Mouse (Mus musculus) hindbrain, embryonic 14.5 days (tissue): ENCODE results near the gene Cd53. TPM values are rescaled to one million over a fixed set of nuclear protein-coding genes. Genes with fewer than 3 reads are reported as not detected.

ENCODE experiments used
- ATAC-seq: fragments of 200-750 bp; cut with Nextera tagmentation; 2 replicates; pipeline ENCODE4 v1.8.0; 2017; ENCODE audit warnings: moderate number of reproducible peaks, mild to moderate bottlenecking, moderate TSS enrichment, moderate library complexity; ENCODE audit not compliant: low FRiP score
- DNase-seq: peaks from one replicate; pipeline ENCODE4 v3.0.0-alpha.2; 2015; ENCODE audit warnings: low spot score
- H3K27ac ChIP-seq: fragments of 300-500 bp; sonication (generic); 2 replicates; pipeline ENCODE4 v1.5.1; 2014; ENCODE audit warnings: mild to moderate bottlenecking, moderate library complexity
- H3K27me3 ChIP-seq: fragments of 300-500 bp; sonication (generic); 2 replicates; pipeline ENCODE4 v1.6.1; 2014; ENCODE audit warnings: mild to moderate bottlenecking, low read length, mixed read lengths; ENCODE audit not compliant: control insufficient read depth, insufficient read depth
- H3K36me3 ChIP-seq: fragments of 300-500 bp; sonication (generic); replicated peaks from 2 replicates; pipeline ENCODE4 v1.6.1; 2014; ENCODE audit not compliant: control insufficient read depth, insufficient read depth
- H3K4me1 ChIP-seq: fragments of 300-500 bp; sonication (generic); replicated peaks from 2 replicates; pipeline ENCODE4 v1.6.1; 2014; ENCODE audit warnings: antibody characterized with exemption, low read length, mixed read lengths; ENCODE audit not compliant: control insufficient read depth, insufficient read depth
- H3K4me2 ChIP-seq: fragments of 300-500 bp; sonication (generic); replicated peaks from 2 replicates; pipeline ENCODE4 v1.6.1; 2014; ENCODE audit warnings: mild to moderate bottlenecking, moderate library complexity
- H3K4me3 ChIP-seq: fragments of 300-500 bp; sonication (generic); replicated peaks from 2 replicates; pipeline ENCODE4 v1.5.1; 2014; ENCODE audit warnings: mild to moderate bottlenecking, low read length
- H3K9ac ChIP-seq: fragments of 300-500 bp; sonication (generic); 2 replicates; pipeline ENCODE4 v1.6.1; 2014
- H3K9me3 ChIP-seq: fragments of 300-500 bp; sonication (generic); 2 replicates; pipeline ENCODE4 v1.6.1; 2016; ENCODE audit warnings: low read length; ENCODE audit not compliant: control insufficient read depth
- WGBS: fragments of 180-500 bp; shearing (Covaris S2); extraction: QIAGEN DNeasy Blood & Tissue Kit; methylation state at CpG from one replicate; pipeline ENCODE4 v1.1.7; 2014; 5-methylcytosine and 5-hydroxymethylcytosine counted together
- polyA plus RNA-seq: library from polyadenylated mRNA; unstranded; fragments of >200 nt; fragmentation: Nextera tagmentation; extraction: Ambion mirVana; gene quantifications from 2 replicates; pipeline ENCODE4 v1.2.1, GENCODE M21; 2014

Gene Cd53
- polyA plus RNA-seq = 4.8 and 5.2 TPM in 2 replicates

GRCm38 (mm10) chr3:106789930-106790329 lies at the start of gene Cd53:
Gene Cd53 (minus strand): TSS chr3:106790149.
- Histone ChIP-seq H3K9me3 (no peaks in the 10 kb centered on the region), H3K27ac (no peak within 1 kb of the TSS), H3K4me2 (no peak within 1 kb of the TSS), H3K27me3 (no peaks in the 10 kb centered on the region), H3K36me3 (no peaks in the 10 kb centered on the region), H3K4me1 (no peaks in the 10 kb centered on the region), H3K9ac (no peak within 1 kb of the TSS), H3K4me3 (no peak within 1 kb of the TSS)
- 77% methylated on average over 2 of the region's 2 CpGs for WGBS
- ATAC-seq (no peak), DNase-seq (no peak)

- no peaks in the 10 kb centered on the region for H3K27me3 ChIP-seq
- whole genome bisulfite sequencing = 89% methylated on average over 1 of the region's 1 CpGs
- no peak overlapping the region for H3K4me2 ChIP-seq
- no peaks in the 10 kb centered on the region for H3K4me1 ChIP-seq
- no peaks in the 10 kb centered on the region for H3K9me3 ChIP-seq
- H3K9ac ChIP-seq = no peak overlapping the region
- no peak for DNase-seq
- no peak overlapping the region for H3K27ac ChIP-seq
- no peak overlapping the region for H3K4me3 ChIP-seq
- no peak for ATAC-seq
- H3K36me3 ChIP-seq = no peaks in the 10 kb centered on the region
Measured at GRCm38 (mm10) chr3:106832107-106832506, 42.2 kb upstream of the Cd53 start.

DNA sequence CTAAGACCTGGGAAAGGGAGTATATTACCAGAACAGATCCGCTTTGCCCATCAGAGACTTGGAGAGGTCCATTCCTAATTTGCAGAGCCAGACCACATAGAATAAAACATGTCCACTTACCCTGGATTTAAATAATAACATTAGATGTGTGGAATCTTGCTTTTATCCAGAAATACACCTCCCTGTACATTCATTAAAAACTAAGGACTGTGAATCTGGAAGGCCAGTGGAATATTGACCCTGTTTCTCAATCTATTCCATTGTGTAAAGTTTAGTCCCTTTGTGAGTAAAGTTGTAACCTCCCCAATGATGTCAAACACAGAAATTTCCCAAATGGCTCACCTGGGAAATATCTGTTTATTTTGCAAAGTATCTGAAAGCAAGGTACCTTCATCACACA lies 36.2 kb upstream of the Cd53 start, which contains the start of gene Olfr266:
Gene Olfr266 (minus strand): TSS at position 101 of the 400 bp plus-strand sequence.
- Histone ChIP-seq H3K27me3 (no peaks in the 10 kb centered on the region), H3K4me3 (no peak within 1 kb of the TSS), H3K4me1 (no peaks in the 10 kb centered on the region), H3K4me2 (no peak within 1 kb of the TSS), H3K36me3 (no peaks in the 10 kb centered on the region), H3K27ac (no peak within 1 kb of the TSS), H3K9me3 (no peaks in the 10 kb centered on the region), H3K9ac (no peak within 1 kb of the TSS)
- ATAC-seq (no peak), DNase-seq (no peak)
- WGBS = 79% methylated on average over 1 of the region's 1 CpGs

- no peaks in the 10 kb centered on the region for H3K36me3 ChIP-seq
- H3K9me3 ChIP-seq = no peaks in the 10 kb centered on the region
- DNase-seq = no peak
- no peaks in the 10 kb centered on the region for H3K27me3 ChIP-seq
- H3K4me1 ChIP-seq = no peaks in the 10 kb centered on the region
- H3K9ac ChIP-seq = no peak overlapping the region
- no peak for ATAC-seq
- no peak overlapping the region for H3K4me3 ChIP-seq
- WGBS = 78% methylated on average over 2 of the region's 2 CpGs
- no peak overlapping the region for H3K4me2 ChIP-seq
- no peak overlapping the region for H3K27ac ChIP-seq
Measured at GRCm38 (mm10) chr3:106817676-106818075, 27.7 kb upstream of the Cd53 start.

DNA sequence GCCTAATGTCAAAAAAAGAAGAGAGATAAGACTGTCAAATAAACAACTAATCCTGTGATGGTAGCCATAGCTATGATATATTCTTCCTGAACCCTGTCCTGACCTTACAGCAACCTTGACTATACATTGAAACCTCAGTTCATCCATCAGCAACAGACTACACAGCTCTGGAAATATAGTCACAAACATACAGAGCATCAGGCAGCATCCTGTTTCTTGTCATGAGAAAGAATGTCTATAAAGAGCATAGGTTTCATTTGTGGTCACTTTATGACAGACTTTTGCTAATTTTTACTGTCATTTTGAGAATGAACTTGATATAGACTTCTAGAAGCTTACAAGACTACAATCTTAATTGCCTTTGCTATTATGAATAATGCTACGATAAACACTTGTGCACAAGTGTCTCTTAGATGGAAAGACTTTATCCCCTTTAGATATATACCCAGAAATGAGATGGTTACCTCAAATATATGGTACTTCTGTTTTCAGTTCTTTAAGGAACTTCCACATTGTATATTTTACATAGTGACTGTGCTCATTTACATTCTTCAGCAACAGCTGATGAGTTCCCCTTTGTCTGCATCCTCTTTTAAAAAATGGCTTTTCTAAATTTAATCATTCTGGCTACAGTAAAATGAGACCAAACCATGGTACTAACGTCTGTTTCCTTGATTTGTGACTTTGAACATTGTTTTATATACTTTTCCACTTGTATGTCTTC lies 19.2 kb upstream of the Cd53 start:
- Histone ChIP-seq H3K4me2 (no peak overlapping the region), H3K4me1 (no peaks in the 10 kb centered on the region), H3K9ac (no peak overlapping the region), H3K9me3 (peaks cover 4% of the 10 kb centered on the region; the same call in 1 of the 2 replicates), H3K36me3 (no peaks in the 10 kb centered on the region), H3K4me3 (no peak overlapping the region), H3K27me3 (no peaks in the 10 kb centered on the region), H3K27ac (no peak overlapping the region)
- WGBS = 74% methylated on average over 2 of the region's 2 CpGs
- ATAC-seq = no peak
- no peak for DNase-seq

DNA sequence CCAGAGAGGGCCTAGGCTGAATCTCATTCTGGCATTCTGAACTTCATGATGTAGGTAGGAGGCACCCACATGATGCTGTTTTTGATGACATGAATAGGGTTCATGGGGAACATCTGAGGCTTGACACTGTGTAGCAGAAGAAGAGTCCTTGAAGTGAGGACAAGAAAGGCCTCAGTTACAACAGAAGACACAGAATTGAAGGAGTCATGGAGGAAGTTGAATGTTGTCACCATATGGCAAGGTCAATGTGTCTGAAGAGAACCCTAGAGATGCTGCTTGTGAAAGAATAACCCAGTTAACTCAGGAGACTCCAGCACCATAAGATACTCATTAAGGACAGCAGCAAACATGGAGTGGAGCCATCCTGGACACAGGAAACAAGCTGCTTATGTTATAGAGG lies 8.1 kb upstream of the Cd53 start:
- Histone ChIP-seq H3K4me2 (no peak overlapping the region), H3K4me1 (no peaks in the 10 kb centered on the region), H3K36me3 (no peaks in the 10 kb centered on the region), H3K4me3 (no peak overlapping the region), H3K9me3 (no peaks in the 10 kb centered on the region), H3K27me3 (no peaks in the 10 kb centered on the region), H3K27ac (no peak overlapping the region), H3K9ac (no peak overlapping the region)
- no peak for DNase-seq
- no peak for ATAC-seq

GRCm38 (mm10) chr3:106788440-106788887 lies 1.5 kb downstream of the Cd53 start:
- Histone ChIP-seq H3K9ac (no peak overlapping the region), H3K4me3 (no peak overlapping the region), H3K9me3 (0 out of 2 replicates have a peak, but pooled peaks cover 3% of the 10 kb centered on the region), H3K36me3 (no peaks in the 10 kb centered on the region), H3K4me2 (no peak overlapping the region), H3K27ac (no peak overlapping the region), H3K27me3 (no peaks in the 10 kb centered on the region), H3K4me1 (no peaks in the 10 kb centered on the region)
- ATAC-seq = no peak
- WGBS = 70% methylated on average over 2 of the region's 2 CpGs
- no peak for DNase-seq

GRCm38 (mm10) chr3:106787972-106788371 lies 2.0 kb downstream of the Cd53 start:
- H3K9me3 ChIP-seq = 0 out of 2 replicates have a peak, but pooled peaks cover 3% of the 10 kb centered on the region
- no peak overlapping the region for H3K4me2 ChIP-seq
- no peaks in the 10 kb centered on the region for H3K4me1 ChIP-seq
- ATAC-seq = no peak
- no peak for DNase-seq
- H3K36me3 ChIP-seq = no peaks in the 10 kb centered on the region
- H3K27me3 ChIP-seq = no peaks in the 10 kb centered on the region
- H3K9ac ChIP-seq = no peak overlapping the region
- no peak overlapping the region for H3K27ac ChIP-seq
- no peak overlapping the region for H3K4me3 ChIP-seq

GRCm38 (mm10) chr3:106785130-106785529 lies 4.8 kb downstream of the Cd53 start:
- ATAC-seq = no peak
- Histone ChIP-seq H3K4me2 (no peak overlapping the region), H3K27me3 (no peaks in the 10 kb centered on the region), H3K4me1 (no peaks in the 10 kb centered on the region), H3K27ac (no peak overlapping the region), H3K9me3 (0 out of 2 replicates have a peak, but pooled peaks cover 3% of the 10 kb centered on the region), H3K9ac (no peak overlapping the region), H3K36me3 (no peaks in the 10 kb centered on the region), H3K4me3 (no peak overlapping the region)
- no peak for DNase-seq
- 95% methylated on average over 3 of the region's 3 CpGs for WGBS
